Mouse (Mus musculus) forebrain, embryonic 14.5 days (tissue): Measurements from ENCODE around the gene Slc39a12. TPM values are rescaled to one million over a fixed set of nuclear protein-coding genes. Genes with fewer than 3 reads are reported as not detected.
A peak's percentile ranks its signal among the peaks of the same experiment; 100 is the strongest.

Source experiments
- ATAC-seq: fragments of 200-750 bp; cut with Nextera tagmentation; 2 replicates; pipeline ENCODE4 v1.8.0; 2017; ENCODE audit warnings: mild to moderate bottlenecking, moderate library complexity
- DNase-seq: peaks from one replicate; pipeline ENCODE4 v3.0.0-alpha.2; 2015; ENCODE audit warnings: low spot score
- H3K27ac ChIP-seq: fragments of 300-500 bp; sonication (generic); 2 replicates; pipeline ENCODE4 v1.5.1; 2014; ENCODE audit warnings: low read depth, mild to moderate bottlenecking, control low read depth, low read length, moderate library complexity
- H3K27me3 ChIP-seq: fragments of 300-500 bp; sonication (generic); replicated peaks from 2 replicates; pipeline ENCODE4 v1.6.1; 2014; ENCODE audit warnings: low read length, control low read depth, mixed read lengths; ENCODE audit not compliant: control insufficient read depth, insufficient read depth
- H3K36me3 ChIP-seq: fragments of 300-500 bp; sonication (generic); 2 replicates; pipeline ENCODE4 v1.6.1; 2014; ENCODE audit warnings: low read length, control low read depth; ENCODE audit not compliant: control insufficient read depth, insufficient read depth
- H3K4me1 ChIP-seq: fragments of 300-500 bp; sonication (generic); 2 replicates; pipeline ENCODE4 v1.6.1; 2014; ENCODE audit warnings: antibody characterized with exemption, low read length, control low read depth; ENCODE audit not compliant: control insufficient read depth, insufficient read depth
- H3K4me2 ChIP-seq: fragments of 300-500 bp; sonication (generic); 2 replicates; pipeline ENCODE4 v1.6.1; 2014; ENCODE audit warnings: mild to moderate bottlenecking, control low read depth, low read length
- H3K4me3 ChIP-seq: fragments of 300-500 bp; sonication (generic); 2 replicates; pipeline ENCODE4 v1.5.1; 2014; ENCODE audit warnings: low read depth, low read length, control low read depth
- H3K9ac ChIP-seq: fragments of 300-500 bp; sonication (generic); 2 replicates; pipeline ENCODE4 v1.6.1; 2014; ENCODE audit warnings: mild to moderate bottlenecking, low read length, control low read depth, moderate library complexity
- H3K9me3 ChIP-seq: fragments of 300-500 bp; sonication (generic); replicated peaks from 2 replicates; pipeline ENCODE4 v1.6.1; 2016; ENCODE audit warnings: low read length, control low read depth, mixed read lengths; ENCODE audit not compliant: control insufficient read depth
- WGBS: fragments of 180-500 bp; shearing (Covaris S2); extraction: QIAGEN DNeasy Blood & Tissue Kit; methylation state at CpG from one replicate; pipeline ENCODE4 v1.1.7; 2014; 5-methylcytosine and 5-hydroxymethylcytosine counted together
- polyA plus RNA-seq: library from polyadenylated mRNA; unstranded; fragments of >200 nt; fragmentation: Nextera tagmentation; extraction: Ambion mirVana; gene quantifications from 2 replicates; pipeline ENCODE4 v1.2.1, GENCODE M21; 2014

Slc39a12 gene
- polyA plus RNA-seq, 1 experiment from 2014 or later, result 1.2 TPM

- Histone ChIP-seq H3K9ac (no peak overlapping the region), H3K4me2 (no peak overlapping the region), H3K27ac (no peak overlapping the region), H3K4me3 (no peak overlapping the region), H3K9me3 (no peaks in the 10 kb centered on the region), H3K4me1 (no peaks in the 10 kb centered on the region), H3K27me3 (no peaks in the 10 kb centered on the region), H3K36me3 (no peaks in the 10 kb centered on the region)
- WGBS, result 81% methylated on average over 7 of the region's 7 CpGs
- ATAC-seq (no peak), DNase-seq (peak; percentile 16)
Observed at GRCm38 (mm10) chr2:14454946-14455631, 67.0 kb downstream of the Slc39a12 start.

- no peaks in the 10 kb centered on the region for H3K9me3 ChIP-seq
- no peak overlapping the region for H3K4me2 ChIP-seq
- ATAC-seq (no peak), DNase-seq (peak; percentile 9)
- no peaks in the 10 kb centered on the region for H3K36me3 ChIP-seq
- H3K4me1 ChIP-seq, result no peaks in the 10 kb centered on the region
- H3K9ac ChIP-seq, result no peak overlapping the region
- no peak overlapping the region for H3K27ac ChIP-seq
- H3K27me3 ChIP-seq, result no peaks in the 10 kb centered on the region
- H3K4me3 ChIP-seq, result no peak overlapping the region
- 74% methylated on average over 1 of the region's 1 CpGs for WGBS
Observed at GRCm38 (mm10) chr2:14464438-14464837, 76.3 kb downstream of the Slc39a12 start.

DNA sequence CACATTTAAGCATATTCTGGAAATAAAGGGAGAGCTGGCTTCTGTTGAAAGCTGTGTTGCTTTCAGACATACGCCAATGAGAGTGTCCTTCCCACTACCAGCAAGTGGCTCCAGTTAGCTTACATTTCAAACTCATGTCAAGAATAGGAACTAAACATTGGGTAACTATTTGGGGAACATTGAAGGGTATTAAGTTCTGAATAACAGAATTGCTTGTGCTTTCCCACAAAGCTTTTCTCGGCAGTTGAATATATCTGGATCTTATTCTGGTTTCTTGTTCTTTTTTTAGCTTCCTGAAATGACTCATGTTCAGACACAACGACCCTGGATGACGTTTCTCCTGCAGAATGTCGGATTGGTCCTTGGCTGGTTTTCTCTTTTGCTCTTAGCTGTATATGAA is 106.0 kb downstream of the Slc39a12 start:
- Histone ChIP-seq H3K4me1 (no peaks in the 10 kb centered on the region), H3K36me3 (no peaks in the 10 kb centered on the region), H3K27ac (no peak overlapping the region), H3K4me2 (no peak overlapping the region), H3K4me3 (no peak overlapping the region), H3K9ac (no peak overlapping the region), H3K9me3 (no peaks in the 10 kb centered on the region), H3K27me3 (no peaks in the 10 kb centered on the region)
- ATAC-seq (no peak), DNase-seq (no peak)
- 83% methylated on average over 5 of the region's 5 CpGs for WGBS

DNA sequence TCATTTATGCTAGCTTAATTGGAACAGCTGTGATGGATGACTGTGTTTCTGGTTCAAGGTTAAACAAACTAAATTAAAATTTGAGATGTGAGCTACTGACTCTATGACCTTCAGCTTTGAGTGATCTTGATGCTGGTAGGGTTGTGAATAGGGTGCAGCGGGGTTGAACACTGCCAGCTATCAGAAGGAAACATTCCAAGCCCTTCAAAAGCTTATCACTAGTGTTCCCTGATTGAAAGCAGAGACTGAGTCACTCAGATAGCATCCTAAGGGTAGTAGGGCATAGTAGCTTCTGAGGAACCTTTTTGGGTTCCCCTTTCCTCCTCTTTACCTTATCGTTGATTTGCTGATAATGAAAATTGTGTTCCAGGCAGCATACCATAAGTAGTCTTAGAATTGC is 108.0 kb downstream of the Slc39a12 start:
- Histone ChIP-seq H3K27me3 (no peaks in the 10 kb centered on the region), H3K4me1 (no peaks in the 10 kb centered on the region)
- WGBS, result 94% methylated on average over 2 of the region's 2 CpGs

DNA sequence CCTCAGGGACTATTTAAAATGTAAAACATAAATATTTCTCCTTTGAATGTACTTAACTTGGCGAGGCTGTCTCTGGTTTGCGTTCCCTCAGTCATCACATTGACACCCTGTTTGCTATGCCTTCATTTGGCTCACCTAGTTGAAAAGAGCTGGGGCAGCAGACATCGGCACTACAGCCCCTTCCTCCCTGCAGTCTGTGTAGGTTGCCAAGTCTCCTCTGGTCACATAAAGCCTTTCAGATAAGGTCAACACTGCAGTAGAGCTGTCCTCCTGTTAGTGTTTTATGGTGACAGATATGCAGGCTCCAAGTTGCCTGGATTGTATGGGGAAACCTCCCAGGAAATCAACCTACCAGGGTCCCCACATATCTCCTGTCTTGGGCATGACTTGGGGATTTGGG is 114.4 kb downstream of the Slc39a12 start:
- 87% methylated on average over 3 of the region's 3 CpGs for WGBS
- Histone ChIP-seq H3K4me3 (no peak overlapping the region), H3K9me3 (no peaks in the 10 kb centered on the region), H3K27me3 (no peaks in the 10 kb centered on the region), H3K4me2 (no peak overlapping the region), H3K4me1 (no peaks in the 10 kb centered on the region), H3K27ac (no peak overlapping the region), H3K9ac (no peak overlapping the region), H3K36me3 (no peaks in the 10 kb centered on the region)
- ATAC-seq (no peak), DNase-seq (no peak)

More for the DNA sequence above, 108.0 kb downstream of the Slc39a12 start:
- Histone ChIP-seq H3K9ac (no peak overlapping the region), H3K9me3 (no peaks in the 10 kb centered on the region), H3K36me3 (no peaks in the 10 kb centered on the region), H3K4me2 (no peak overlapping the region), H3K4me3 (no peak overlapping the region), H3K27ac (no peak overlapping the region)
- no peak for DNase-seq
- no peak for ATAC-seq

DNA sequence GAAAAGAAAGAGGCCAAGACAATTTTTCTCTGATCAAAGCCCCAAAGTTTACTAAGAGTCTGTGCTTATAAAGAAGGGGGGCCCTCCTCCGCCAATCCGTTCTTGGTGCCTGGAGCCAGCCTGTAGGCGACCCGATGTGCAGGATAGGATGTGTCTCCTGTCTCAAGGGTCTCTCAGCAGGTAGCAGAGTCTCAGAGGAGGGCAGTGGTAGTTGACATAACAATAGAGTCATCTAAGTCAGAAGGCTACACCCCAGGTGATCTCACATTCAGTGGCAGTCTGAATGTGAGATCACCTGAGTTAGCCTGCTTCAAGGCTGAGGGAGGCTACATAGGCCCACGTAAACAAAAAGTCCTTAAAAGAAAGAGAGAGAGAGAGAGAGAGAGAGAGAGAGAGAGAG is 130.1 kb downstream of the Slc39a12 start:
- Histone ChIP-seq H3K4me3 (no peak overlapping the region), H3K36me3 (no peaks in the 10 kb centered on the region), H3K27ac (no peak overlapping the region), H3K27me3 (no peaks in the 10 kb centered on the region), H3K9me3 (peaks cover 4% of the 10 kb centered on the region; the same call in 1 of the 2 replicates), H3K4me1 (no peaks in the 10 kb centered on the region), H3K4me2 (no peak overlapping the region), H3K9ac (no peak overlapping the region)
- no peak for DNase-seq
- ATAC-seq, result no peak
- 45% methylated on average over 5 of the region's 5 CpGs for WGBS

- ATAC-seq (no peak; the same call in 1 of the 2 replicates), DNase-seq (peak; percentile 3)
- no peak overlapping the region for H3K4me2 ChIP-seq
- H3K9ac ChIP-seq, result no peak overlapping the region
- no peaks in the 10 kb centered on the region for H3K36me3 ChIP-seq
- no peaks in the 10 kb centered on the region for H3K9me3 ChIP-seq
- no peak overlapping the region for H3K27ac ChIP-seq
- 67% methylated on average over 3 of the region's 3 CpGs for WGBS
- H3K27me3 ChIP-seq, result no peaks in the 10 kb centered on the region
- peaks cover 9% of the 10 kb centered on the region; the same call in 1 of the 2 replicates for H3K4me1 ChIP-seq
- H3K4me3 ChIP-seq, result no peak overlapping the region
Observed at GRCm38 (mm10) chr2:14534325-14535077, 146.4 kb downstream of the Slc39a12 start.

DNA sequence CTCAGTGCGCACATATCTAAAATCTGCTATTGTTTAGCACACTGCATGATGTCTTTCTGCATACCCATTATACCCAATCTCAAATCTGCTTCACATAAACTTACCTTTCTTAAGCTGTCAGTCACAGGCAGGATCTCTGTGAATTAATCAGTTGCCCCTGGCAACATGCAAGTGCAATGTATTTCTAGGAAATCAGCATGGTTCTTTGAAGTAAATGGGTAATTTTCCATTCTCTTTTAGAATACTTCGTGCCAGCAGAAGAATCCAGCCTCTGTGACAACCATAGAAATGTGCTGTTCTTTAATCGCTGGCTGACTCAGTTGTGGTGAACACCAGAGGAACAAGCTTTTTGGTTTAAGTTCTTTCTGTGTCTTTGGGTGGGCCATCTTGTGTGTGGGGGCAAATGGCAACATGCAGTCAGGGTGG is 147.1 kb downstream of the Slc39a12 start:
- Histone ChIP-seq H3K9ac (no peak overlapping the region), H3K4me1 (peaks cover 9% of the 10 kb centered on the region; the same call in 1 of the 2 replicates), H3K4me3 (no peak overlapping the region), H3K4me2 (no peak overlapping the region), H3K9me3 (no peaks in the 10 kb centered on the region), H3K36me3 (no peaks in the 10 kb centered on the region), H3K27me3 (no peaks in the 10 kb centered on the region), H3K27ac (peak overlapping the region; percentile 52; the same call in 1 of the 2 replicates)
- 7% methylated on average over 3 of the region's 3 CpGs for WGBS
- peak; percentile 82 for DNase-seq
- peak; percentile 91 for ATAC-seq

- 51% methylated on average over 3 of the region's 3 CpGs for WGBS
- H3K4me2 ChIP-seq, result no peak overlapping the region
- H3K4me3 ChIP-seq, result no peak overlapping the region
- no peaks in the 10 kb centered on the region for H3K9me3 ChIP-seq
- DNase-seq (no peak), ATAC-seq (no peak)
- H3K27me3 ChIP-seq, result no peaks in the 10 kb centered on the region
- no peak overlapping the region for H3K27ac ChIP-seq
- H3K9ac ChIP-seq, result no peak overlapping the region
- H3K36me3 ChIP-seq, result no peaks in the 10 kb centered on the region
- peaks cover 9% of the 10 kb centered on the region; the same call in 1 of the 2 replicates for H3K4me1 ChIP-seq
Observed at GRCm38 (mm10) chr2:14537781-14538180, 149.7 kb downstream of the Slc39a12 start.
